Mouse (Mus musculus) gastrocnemius, adult 8-10 months (tissue): ENCODE data around the gene Mapkap1. TPM values are rescaled to one million over a fixed set of nuclear protein-coding genes. Genes with fewer than 3 reads are reported as not detected.

Experiments
- DNase-seq, 2 experiments: peaks; one replicate each; pipeline ENCODE4 v3.0.0; 2022; ENCODE audit warnings: low spot score in 2 of 2
- total RNA-seq, 4 experiments: library from RNA; stranded (reverse); gene quantifications; 2 replicates each; pipeline ENCODE4 v1.2.4; 2022

Mapkap1 gene
- total RNA-seq, 4 experiments from 2014 or later = 68.3 to 83.0 (median 78.6) TPM

DNA sequence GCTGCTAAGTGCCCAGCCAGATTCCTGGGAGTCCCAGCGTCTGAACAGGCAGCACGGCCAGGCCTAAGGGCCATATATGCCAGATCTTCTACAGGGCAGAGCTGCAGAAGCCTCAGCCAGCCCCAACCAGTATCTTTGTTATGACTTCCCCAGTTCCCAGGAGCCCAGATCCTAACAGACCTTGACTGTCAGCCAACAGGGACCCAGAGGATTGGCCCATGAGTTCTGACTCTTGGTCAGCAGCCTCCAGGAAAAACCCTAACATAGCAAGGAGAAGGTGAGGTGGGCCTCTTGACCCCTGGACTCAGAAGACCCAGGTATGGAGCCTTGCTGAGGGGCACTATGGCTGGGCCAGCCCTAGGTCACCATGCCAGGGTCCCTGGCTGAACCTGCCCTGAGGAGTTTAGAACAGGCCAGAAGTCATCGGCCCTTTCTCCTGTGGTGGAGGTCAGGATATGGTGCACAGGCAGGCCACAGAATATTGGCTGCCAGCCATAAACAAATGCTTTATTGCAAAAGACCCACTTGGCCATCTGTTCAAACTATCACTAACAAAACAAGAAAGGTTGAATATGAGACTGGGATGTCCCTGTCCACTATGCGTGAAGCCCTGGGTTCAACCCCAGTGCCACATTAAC lies 222.5 kb downstream of the Mapkap1 start:
- DNase-seq = no peak

DNA sequence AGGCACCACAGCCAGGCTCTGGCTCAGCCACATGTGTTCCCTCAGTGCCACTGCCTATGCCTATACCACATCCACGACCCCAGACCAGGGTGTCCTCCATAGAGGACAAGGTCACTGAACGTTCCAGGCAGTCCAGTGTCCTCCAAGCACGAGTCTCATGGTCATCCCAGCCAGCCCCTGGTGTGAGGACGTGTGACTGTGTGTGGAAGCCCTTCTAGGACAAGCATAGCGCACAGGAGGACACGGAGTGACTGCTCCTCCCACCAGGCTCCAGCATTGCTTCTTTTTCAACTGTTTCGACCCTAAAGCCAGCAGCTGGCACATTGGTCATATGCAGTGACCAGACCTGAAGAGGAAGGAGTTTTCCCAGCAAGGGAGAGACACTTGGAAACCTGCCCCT lies 223.2 kb downstream of the Mapkap1 start:
- DNase-seq = no peak

- DNase-seq = no peak
These were observed 223.9 kb downstream of the Mapkap1 start for GRCm38 (mm10) chr2:34630445-34630844.

DNA sequence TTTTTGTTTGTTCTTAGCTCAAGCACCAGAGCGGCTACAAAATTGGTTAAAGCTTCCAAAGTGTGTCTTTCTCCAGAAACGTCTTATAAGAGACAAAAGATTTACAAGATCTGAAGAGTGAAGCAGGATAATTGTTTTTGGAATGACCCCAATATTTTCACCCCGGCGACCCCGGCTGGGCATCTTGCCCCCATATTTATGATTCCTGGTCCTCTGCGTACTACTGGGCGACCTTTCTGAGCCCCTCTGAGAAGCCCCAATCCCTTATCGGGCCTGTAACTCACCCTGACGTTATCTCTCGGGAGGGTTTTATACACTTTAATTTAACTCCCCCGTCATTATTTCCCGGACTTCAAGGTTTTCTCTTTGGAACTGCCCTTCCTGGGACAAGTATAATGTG lies 225.5 kb downstream of the Mapkap1 start:
- DNase-seq = no peak

DNA sequence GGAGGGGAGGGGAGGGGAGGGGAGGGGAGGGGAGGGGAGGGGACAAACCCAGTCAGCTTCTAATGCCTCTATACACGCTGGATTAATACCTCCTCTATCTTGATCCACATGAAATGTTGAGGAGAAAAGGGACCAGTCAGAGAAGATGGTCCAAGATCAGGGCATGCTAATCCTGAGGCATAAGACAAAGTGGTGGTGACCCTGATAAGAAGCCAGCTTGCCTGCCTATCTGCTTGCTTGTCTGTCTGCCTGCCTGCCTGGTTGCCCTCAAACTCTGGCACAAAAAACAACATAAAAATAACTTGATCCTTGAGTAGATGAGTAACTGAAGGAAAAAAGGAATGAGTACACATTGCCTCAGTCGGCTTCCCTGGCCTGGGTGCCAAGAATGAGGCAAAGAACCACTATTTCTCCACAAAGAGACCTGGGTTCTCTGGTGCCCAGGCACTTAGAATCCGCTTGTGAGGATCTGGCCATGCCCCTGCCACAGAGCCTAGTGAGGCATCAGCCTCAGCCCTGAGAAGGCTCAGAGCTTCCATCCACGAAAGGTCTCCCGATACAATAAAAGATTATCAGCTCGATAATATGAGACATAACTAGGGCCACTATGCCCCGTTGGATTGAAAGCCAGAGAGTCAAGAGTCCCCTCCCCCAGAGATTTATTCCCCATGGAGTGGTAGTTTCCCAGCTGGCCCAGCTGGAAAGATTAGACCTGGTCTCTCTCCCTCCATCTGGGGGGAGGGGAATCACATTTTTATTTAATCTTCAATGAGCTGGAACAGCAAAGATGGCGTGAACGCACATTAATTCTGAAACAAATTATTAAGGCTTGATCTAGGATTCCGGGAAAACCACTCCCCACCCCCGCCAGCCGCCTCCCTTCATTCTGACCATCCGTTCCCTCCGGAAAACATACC lies 228.9 kb downstream of the Mapkap1 start:
- DNase-seq = no peak

DNA sequence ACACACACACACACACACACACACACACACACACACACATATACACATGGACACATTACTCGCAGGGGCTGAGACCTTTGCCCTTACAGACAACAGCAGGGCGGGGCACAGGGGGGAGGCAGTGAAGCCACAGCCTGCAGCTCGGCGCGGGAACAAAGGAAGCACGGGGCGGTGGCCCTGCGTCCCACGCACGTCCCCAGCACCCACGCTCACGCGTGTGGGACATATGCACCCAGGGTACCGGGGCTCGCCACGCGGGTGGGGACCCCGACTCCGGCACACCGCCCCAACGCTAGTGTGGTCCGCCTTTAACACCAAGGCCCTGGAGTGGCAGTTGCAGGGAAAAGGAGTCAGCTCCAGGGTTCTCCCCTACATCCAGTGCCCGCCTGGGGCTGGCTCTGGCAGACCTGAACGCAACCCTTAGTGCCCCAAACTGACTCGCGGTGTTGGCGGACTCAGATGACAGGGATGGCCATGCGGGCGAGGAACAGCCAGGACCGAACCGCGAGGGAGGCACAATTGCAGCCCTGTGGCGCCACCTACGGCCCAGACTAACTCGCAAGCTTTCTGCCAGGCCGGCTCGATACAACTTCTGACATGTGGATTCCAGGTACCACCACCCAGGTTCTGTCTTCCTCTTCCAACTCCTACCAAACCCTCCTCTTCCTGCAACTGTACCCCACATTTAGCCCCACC lies 232.5 kb downstream of the Mapkap1 start:
- DNase-seq = peak; percentile 60 to 72

- no peak for DNase-seq
These were observed 233.2 kb downstream of the Mapkap1 start for GRCm38 (mm10) chr2:34639725-34640124.

DNA sequence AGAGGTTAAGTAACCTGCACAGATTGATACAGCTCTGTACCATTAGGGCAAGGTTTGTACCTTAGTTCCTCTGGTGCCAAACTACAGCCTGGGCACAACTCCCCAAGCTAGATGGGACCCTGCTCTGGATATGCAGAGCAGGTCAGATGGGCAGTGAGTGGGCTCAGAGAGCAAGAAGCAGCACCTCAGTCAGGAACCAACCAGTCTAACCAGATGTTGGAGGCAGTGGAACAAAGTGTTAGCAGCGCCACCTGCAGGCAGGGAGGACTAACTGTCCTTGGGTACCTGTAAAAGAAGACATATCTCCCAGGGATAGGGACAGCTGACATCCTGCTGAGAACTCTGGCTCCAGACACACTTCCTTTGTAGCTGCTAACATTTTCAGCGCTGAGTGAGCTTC lies 235.8 kb downstream of the Mapkap1 start:
- no peak for DNase-seq

- no peak for DNase-seq
These were observed 238.3 kb downstream of the Mapkap1 start for GRCm38 (mm10) chr2:34644571-34645526.

GRCm38 (mm10) chr2:34645851-34646540 lies 239.4 kb downstream of the Mapkap1 start:
- peak; percentile 30 to 42 for DNase-seq

DNA sequence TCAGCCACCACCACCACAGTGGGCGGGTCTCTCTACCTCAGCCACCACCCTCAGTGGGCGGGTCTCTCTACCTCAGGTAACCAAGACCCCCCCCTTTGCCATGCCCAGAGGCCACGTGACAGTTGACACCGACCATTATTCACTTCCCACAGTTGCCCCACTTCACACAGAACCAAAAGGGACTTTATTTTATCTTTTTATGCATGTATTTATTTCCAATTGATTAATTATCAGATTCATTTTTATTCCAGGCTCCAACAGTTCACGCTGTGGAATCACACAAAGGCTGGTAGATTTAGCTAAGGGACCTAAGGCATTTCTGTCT lies 239.9 kb downstream of the Mapkap1 start:
- no peak for DNase-seq

DNA sequence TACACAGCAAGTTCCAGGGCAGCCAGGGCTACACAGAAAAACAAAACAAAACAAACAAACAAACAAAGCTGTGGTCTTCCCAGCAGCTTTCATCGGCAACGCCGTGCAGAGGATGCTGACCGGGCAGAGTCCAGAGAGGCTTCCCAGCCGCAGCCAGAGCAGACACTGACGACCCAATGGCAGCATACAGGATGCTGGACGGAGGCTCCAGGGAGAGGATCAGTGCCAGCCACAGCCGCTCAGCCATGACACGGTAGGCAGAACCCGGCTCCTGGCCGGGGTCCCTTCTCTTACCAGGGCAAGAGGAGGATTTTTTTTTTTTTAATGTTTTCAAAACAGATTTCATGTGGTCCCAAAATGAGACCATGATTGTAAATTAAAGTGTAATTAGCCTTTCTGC lies 240.8 kb downstream of the Mapkap1 start:
- DNase-seq = no peak

- DNase-seq = no peak
These were observed 261.2 kb downstream of the Mapkap1 start for GRCm38 (mm10) chr2:34667820-34668219.

DNA sequence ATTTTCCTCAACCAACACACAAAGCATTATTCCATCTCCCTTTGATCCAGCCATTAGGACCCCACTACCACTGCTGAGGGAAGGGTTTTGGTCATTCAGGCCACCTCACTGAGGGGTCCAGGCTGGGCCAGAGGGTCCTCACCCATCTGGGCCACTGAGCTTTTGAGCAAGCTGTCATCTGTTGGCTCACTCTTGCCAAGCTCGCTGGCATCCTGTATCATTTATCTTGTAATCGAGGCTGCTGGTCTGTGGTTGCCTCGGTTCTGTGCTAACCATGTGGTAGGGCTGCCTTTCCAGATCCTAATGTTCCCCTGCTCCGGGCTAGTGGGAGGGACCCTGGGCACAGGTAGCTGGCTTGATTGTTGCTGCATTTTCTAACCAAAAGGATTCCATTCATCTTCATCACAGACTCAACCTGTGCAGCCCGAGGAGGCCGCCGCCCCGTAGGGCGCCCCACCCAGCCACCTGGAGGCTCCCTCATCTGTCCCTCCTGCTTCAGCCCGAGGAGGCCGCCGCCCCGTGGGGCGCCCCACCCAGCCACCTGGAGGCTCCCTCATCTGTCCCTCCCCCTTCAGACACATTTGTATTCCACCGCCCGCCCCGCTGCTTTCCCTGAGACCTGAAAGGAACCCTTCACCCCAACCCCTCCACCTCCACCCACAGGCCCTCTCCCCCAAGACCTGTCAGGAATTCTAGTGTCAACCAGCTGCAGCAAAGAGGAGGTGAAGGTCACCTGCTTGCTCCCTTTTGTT lies 262.0 kb downstream of the Mapkap1 start:
- DNase-seq = no peak

DNA sequence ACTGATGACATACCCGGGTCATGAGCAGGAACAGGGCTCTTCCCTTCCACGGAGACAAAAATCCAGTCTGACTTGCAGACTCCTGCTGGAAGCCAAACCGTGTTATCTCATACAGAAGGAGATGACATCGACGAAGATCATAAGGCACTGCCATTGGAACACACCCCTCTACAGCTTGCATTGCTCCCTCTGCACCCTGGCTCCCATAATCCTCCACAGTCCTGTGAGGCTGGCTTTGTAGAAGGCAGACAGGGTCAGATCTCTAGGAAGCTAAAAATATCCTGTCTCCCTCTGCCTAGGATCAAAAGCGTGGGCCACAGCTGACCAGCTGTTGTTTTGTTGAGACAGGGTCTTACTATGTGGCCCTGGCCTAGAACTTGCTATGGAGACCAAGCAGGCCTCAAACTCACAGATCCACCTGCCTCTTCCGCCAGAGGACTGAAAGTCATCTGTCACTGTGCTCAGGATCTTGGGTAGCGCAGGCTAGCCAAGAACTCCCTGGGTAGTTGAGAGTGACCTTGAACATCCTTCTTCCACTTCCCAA lies 262.7 kb downstream of the Mapkap1 start:
- no peak for DNase-seq

- DNase-seq = no peak
These were observed 263.9 kb downstream of the Mapkap1 start for GRCm38 (mm10) chr2:34670470-34670869.

GRCm38 (mm10) chr2:34671385-34672026 lies 264.9 kb downstream of the Mapkap1 start:
- peak in 1 of 2 experiments; percentile 24 for DNase-seq

DNA sequence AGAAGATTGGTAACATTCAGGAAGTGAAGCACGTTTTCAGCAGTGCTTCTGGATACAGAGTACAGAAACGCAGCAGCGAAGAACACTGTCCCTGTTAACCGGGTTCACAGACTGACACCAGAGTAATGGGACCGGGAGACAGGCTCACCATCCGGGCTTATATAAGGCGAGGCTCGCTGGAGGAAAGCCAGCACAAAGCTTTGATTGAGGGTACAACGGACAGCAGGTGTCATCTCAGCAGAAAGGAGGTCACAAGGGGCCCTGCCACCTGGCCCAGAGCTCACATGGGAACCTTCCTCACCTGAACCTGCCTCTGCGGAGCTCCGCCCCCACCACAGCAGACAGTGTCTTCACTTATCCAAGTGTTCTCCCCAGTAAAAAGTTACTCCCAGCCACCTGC lies 267.3 kb downstream of the Mapkap1 start:
- DNase-seq = no peak
